Mouse (Mus musculus): Measurements from ENCODE around the gene Samm50.
A peak's percentile ranks its signal among the peaks of the same experiment; 100 is the strongest.

Samm50 gene

GRCm38 (mm10) chr15:84241520-84241919 is 49.5 kb downstream of the Samm50 start:
- no peak for DNase-seq

- no peak for DNase-seq
These were observed 53.1 kb downstream of the Samm50 start for GRCm38 (mm10) chr15:84245104-84245503.

- DNase-seq, result no peak
These were observed 54.2 kb downstream of the Samm50 start for GRCm38 (mm10) chr15:84246195-84246594.

- DNase-seq, result no peak
These were observed 55.3 kb downstream of the Samm50 start for GRCm38 (mm10) chr15:84247309-84247708.

- no peak for DNase-seq
These were observed 59.2 kb downstream of the Samm50 start for GRCm38 (mm10) chr15:84251227-84251626.

GRCm38 (mm10) chr15:84252645-84253044 is 60.6 kb downstream of the Samm50 start:
- DNase-seq, result no peak

GRCm38 (mm10) chr15:84253757-84254156 is 61.7 kb downstream of the Samm50 start:
- no peak for DNase-seq

- no peak for DNase-seq
These were observed 62.3 kb downstream of the Samm50 start for GRCm38 (mm10) chr15:84254387-84254786.

- DNase-seq, result no peak
These were observed 64.3 kb downstream of the Samm50 start for GRCm38 (mm10) chr15:84256254-84256850.

- DNase-seq, result no peak
These were observed 64.8 kb downstream of the Samm50 start for GRCm38 (mm10) chr15:84256864-84257263.

- no peak for DNase-seq
These were observed 66.7 kb downstream of the Samm50 start for GRCm38 (mm10) chr15:84258602-84259355.

- DNase-seq, result peak; percentile 36 to 38
These were observed 68.2 kb downstream of the Samm50 start for GRCm38 (mm10) chr15:84260123-84260822.

GRCm38 (mm10) chr15:84262630-84263029 is 70.6 kb downstream of the Samm50 start:
- DNase-seq, result no peak

GRCm38 (mm10) chr15:84263573-84263972 is 71.5 kb downstream of the Samm50 start:
- no peak for DNase-seq

GRCm38 (mm10) chr15:84265141-84265540 is 73.1 kb downstream of the Samm50 start:
- DNase-seq, result no peak

GRCm38 (mm10) chr15:84266290-84266689 is 74.2 kb downstream of the Samm50 start:
- no peak for DNase-seq
